Mouse (Mus musculus): ENCODE data around the gene Gcsh.

Gcsh gene

DNA sequence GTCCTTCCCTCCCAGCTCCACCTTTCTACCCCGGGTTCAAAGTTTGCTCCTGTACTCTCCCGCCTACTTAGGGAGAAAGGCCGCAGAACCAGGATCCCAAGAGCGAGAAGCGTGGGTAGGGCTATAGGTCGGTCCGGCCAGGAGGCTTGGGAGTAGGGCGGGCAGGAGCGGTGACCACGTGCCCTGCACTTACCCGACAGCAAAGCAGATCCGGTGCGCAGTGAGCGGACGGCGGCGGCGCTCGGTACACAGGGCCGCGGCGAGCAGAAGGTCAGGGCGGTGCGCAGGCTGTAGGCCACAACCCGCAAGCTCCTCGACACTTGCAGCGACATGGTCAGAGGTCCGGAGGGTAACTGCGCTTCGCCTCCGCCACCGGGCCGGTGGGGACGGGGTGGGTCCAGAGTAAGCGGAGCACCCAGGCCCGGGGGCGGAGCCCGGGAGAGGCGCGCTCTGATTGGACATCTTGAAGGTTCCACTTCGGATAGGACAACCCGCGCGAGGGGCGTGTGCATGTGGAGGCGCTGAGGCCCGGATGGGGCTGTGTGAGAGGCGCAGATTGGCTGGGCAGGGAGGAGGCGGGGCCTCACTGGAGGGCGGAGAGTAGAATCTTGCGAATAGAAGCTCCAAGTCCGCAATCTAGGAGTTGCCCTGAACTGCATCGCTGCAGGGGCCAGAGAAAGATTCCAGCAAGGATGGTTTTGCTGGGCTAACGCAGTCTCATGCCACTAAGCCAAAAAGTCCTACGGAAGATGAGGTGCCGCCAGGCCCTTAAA is at the start of gene Gcsh:
Gene Gcsh (minus strand): TSS at position 443 of the 773 bp plus-strand sequence.
- H3K36me3 ChIP-seq (ENCODE audit: control insufficient read depth, insufficient read depth, low read length, poor library complexity, severe bottlenecking): no peaks in the 10 kb centered on the region
- H3K27me3 ChIP-seq (ENCODE audit: control insufficient read depth, insufficient read depth, low read length, poor library complexity, severe bottlenecking): no peaks in the 10 kb centered on the region
- peak; percentile 97 for DNase-seq (ENCODE audit: low read depth, low spot score)

DNA sequence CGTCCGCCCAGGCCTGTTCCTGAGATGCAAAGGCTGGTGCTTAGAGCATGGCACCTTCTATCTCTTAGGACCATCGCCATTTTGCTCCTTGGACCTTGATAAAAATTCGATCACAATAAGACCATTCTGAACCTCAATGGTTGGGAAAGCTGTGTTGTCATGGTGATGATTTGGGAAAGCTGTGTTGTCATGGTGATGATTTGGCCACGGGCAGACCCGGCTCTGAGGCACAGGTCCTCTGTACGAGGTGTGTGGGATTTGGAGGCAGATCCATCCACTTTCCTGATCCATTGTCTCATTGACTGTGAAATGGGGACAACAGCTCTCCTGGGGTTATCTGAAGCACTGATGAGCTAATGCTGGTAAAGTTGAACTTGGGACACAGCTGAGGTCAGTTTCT is 46.5 kb upstream of the Gcsh start:
- no peak for DNase-seq (ENCODE audit: low read depth, low spot score)
- H3K27me3 ChIP-seq (ENCODE audit: control insufficient read depth, insufficient read depth, low read length, poor library complexity, severe bottlenecking): no peaks in the 10 kb centered on the region
- H3K36me3 ChIP-seq (ENCODE audit: control insufficient read depth, insufficient read depth, low read length, poor library complexity, severe bottlenecking): no peaks in the 10 kb centered on the region

DNA sequence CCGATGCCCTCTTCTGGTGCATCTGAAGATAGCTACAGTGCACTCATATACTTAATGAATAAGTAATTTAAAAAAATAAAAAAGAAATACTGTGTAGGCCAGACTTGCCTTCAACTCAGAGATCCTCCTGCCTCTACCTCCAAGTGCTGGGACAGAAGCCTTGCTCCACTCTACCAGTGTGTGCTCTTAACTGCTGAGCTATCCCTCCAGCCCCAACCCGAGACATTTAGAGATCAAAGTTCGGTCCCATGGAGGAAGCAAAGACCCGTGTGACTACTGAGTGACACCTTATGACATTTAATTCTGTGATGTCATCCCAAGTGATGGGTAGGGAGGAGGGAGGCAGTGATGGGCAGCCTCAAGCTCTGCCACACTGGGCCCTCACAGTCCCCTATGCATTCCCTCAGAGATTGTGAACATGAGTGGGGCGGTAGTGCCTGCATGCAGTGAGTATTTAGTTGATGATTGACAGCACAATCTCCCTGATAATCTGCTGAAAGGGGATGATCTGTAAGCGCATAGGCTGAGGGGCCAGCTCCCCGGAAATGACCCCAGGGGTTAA is 44.1 kb upstream of the Gcsh start:
- Histone ChIP-seq H3K36me3 (ENCODE audit: control insufficient read depth, insufficient read depth, low read length, poor library complexity, severe bottlenecking) (no peaks in the 10 kb centered on the region), H3K27me3 (ENCODE audit: control insufficient read depth, insufficient read depth, low read length, poor library complexity, severe bottlenecking) (no peaks in the 10 kb centered on the region)
- no peak for DNase-seq (ENCODE audit: low read depth, low spot score)

DNA sequence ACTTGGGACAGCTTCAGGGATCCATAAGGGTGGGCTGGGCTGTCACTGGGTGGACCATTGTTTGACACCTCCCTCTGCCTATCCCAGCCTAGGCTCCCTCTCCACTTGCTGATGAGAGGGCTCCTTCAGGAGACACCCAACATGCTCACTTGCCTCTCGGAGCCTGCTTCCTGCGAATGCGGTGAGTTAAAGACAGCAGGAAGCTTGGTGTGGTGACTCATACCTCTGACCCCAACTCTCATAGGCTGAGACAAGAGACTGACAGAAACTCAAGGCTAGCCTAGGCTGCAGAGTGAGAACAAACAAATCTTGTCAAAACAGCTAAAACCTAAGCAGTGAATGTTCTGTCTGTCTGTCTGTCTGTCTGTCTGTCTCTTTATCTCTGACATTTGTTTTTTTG is 40.1 kb upstream of the Gcsh start:
- no peak for DNase-seq (ENCODE audit: low read depth, low spot score)
- Histone ChIP-seq H3K27me3 (ENCODE audit: control insufficient read depth, insufficient read depth, low read length, poor library complexity, severe bottlenecking) (no peaks in the 10 kb centered on the region), H3K36me3 (ENCODE audit: control insufficient read depth, insufficient read depth, low read length, poor library complexity, severe bottlenecking) (no peaks in the 10 kb centered on the region)

DNA sequence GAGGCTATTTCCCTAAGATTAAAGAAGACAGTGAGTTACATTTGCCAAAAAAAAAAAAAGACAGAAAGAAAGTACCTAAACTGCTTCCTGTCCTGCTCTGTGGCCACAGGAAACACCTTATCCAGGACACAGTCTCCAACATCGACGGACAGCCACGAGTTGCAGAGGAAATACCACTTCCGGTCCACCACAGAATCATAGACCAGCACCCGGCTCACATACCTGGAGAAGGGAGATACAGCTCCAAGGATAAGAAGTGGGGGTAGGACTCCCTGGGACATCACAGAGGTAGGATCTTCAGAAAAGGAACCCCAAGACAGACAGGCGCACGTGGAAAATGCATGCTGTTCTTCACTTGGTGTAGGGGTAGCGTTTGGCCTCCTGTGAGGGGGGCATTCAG is 39.3 kb upstream of the Gcsh start:
- no peak for DNase-seq (ENCODE audit: low read depth, low spot score)
- H3K36me3 ChIP-seq (ENCODE audit: control insufficient read depth, insufficient read depth, low read length, poor library complexity, severe bottlenecking): no peaks in the 10 kb centered on the region
- no peaks in the 10 kb centered on the region for H3K27me3 ChIP-seq (ENCODE audit: control insufficient read depth, insufficient read depth, low read length, poor library complexity, severe bottlenecking)

DNA sequence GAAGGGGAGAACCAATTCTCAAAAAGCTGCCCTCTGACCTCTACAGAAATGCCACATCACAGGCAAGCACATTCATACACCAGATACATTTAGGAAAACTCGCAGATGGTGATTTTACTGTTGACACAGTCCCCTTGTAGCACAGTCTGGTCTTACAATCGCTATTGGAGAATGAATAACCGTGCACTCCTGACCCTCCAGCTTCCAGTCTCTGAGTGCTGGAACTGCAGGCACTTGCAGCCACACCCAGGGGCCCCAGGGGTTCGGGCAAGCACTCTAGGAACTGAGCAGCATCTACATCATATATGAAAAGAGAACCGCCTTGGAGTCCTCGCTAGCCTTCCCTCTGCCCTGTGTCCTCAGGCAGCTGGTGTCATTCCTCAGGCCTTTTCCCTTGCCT is 38.1 kb upstream of the Gcsh start:
- DNase-seq (ENCODE audit: low read depth, low spot score): no peak
- H3K27me3 ChIP-seq (ENCODE audit: control insufficient read depth, insufficient read depth, low read length, poor library complexity, severe bottlenecking): no peaks in the 10 kb centered on the region
- H3K36me3 ChIP-seq (ENCODE audit: control insufficient read depth, insufficient read depth, low read length, poor library complexity, severe bottlenecking): no peaks in the 10 kb centered on the region

DNA sequence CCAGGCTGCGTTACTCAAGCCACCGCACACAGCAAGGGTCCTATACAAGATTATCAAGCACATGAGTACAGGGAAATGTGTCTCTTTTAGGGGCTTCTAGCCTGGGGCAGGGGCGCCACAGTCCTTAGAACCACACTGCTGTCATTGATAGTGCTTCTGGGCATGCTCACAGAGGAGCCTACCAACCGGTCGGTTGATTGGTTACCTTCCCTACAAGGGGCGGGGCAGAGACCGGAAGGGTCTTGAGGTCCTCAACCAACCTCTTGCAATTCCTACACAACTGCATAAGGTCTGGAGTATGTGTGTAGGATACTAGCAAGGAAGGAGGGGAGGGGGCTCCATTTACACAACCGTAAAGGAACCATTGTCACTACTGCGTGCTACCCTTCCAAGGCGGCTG is 35.3 kb upstream of the Gcsh start:
- no peak for DNase-seq (ENCODE audit: low read depth, low spot score)
- Histone ChIP-seq H3K27me3 (ENCODE audit: control insufficient read depth, insufficient read depth, low read length, poor library complexity, severe bottlenecking) (no peaks in the 10 kb centered on the region), H3K36me3 (ENCODE audit: control insufficient read depth, insufficient read depth, low read length, poor library complexity, severe bottlenecking) (no peaks in the 10 kb centered on the region)

DNA sequence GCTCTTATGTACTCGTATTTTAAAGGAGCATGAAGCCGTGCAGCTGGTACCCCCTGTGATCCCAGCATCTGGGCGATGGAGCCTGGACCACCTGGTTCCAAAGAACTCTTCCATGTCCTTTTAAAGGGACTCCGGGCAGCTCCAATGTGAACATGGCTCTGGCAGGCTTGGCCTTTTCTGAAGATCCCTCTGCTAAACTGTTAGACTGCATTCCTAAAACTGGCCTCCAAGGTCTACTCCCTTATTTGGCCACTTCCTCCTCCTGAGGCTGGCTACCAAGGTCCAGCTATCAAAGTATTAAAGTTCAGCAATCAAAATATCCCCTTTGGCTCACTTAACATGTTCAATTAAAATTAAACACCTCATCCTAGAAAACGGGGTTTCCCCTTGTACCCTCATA is 34.3 kb upstream of the Gcsh start:
- DNase-seq (ENCODE audit: low read depth, low spot score): no peak
- H3K36me3 ChIP-seq (ENCODE audit: control insufficient read depth, insufficient read depth, low read length, poor library complexity, severe bottlenecking): no peaks in the 10 kb centered on the region
- no peaks in the 10 kb centered on the region for H3K27me3 ChIP-seq (ENCODE audit: control insufficient read depth, insufficient read depth, low read length, poor library complexity, severe bottlenecking)

DNA sequence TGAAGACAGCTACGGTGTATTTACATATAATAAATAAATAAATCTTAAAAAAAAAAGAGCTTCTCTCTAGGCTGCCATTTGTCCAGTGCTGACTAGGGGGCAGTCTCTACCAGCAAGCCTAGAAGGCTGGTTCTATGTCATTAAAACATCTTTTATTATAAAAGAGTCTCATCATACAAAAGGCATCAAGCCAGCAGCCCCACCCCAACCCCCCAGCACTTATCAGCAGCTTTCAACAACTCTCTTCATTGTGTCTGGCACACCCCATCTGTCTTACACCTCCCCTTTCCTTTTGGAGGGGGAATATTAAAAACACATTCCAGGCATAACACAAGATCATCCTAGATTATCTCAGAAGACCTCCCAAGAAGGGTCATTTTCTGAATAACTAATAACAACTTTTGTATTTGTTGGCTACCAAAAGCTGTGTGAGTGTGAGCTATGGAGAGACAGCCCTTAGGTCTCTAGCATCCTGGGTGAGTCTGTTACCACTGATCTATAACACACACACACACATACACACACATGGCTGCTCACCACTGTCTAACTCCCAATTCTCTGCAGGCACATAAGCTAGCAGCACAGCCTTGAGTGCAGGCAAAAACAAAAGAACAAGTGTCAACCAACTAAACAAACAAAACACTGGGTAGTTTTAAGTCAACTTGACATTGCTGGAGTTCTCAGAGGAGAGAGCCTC is 29.1 kb upstream of the Gcsh start:
- Histone ChIP-seq H3K36me3 (ENCODE audit: control insufficient read depth, insufficient read depth, low read length, poor library complexity, severe bottlenecking) (no peaks in the 10 kb centered on the region), H3K27me3 (ENCODE audit: control insufficient read depth, insufficient read depth, low read length, poor library complexity, severe bottlenecking) (no peaks in the 10 kb centered on the region)
- DNase-seq (ENCODE audit: low read depth, low spot score): no peak

DNA sequence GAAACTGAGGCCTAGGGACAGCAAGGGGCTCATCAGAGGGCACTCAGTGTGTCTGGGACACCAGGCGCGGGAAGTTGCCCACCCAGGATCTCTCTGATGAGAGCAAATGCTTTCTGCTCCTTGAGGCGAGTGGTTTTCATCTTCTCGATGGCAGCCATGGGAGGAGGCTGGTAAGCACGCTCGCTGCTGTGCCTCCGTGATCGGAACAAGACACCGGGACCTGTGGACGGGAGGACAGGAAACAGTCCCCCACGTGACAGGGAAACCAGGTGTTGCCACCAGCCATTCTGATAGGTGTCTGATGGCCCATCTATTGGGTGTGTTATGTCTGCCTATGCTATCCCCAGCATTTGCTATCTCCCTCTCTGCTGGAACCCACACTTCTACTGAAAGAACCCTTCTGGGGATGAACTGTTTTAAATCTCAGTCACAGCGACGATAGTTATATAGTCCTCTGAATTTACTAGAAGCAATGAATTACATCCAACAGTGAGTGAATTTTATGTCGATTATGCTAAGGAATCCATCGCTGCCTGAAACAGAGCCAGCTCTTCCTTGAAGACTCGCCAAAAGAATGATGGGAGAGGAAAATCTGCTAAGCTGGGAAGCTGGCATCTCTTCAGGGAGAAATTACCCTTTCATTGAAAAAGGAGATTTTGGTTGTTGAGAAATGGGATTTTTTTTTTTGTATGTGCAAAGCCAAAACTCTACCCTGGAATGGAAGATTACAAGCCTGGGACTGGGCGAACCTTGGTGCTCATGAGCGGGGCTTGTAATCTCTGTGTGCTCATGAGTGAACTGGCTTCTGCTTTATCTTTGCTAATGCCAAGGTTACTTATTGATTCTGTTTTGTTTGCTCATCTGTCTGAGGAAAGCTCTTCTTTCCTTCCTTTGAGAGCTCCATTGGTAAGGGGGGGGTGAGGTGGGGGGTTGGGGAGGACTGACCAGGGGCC is 26.3 kb upstream of the Gcsh start:
- DNase-seq (ENCODE audit: low read depth, low spot score): no peak
- Histone ChIP-seq H3K36me3 (ENCODE audit: control insufficient read depth, insufficient read depth, low read length, poor library complexity, severe bottlenecking) (no peaks in the 10 kb centered on the region), H3K27me3 (ENCODE audit: control insufficient read depth, insufficient read depth, low read length, poor library complexity, severe bottlenecking) (no peaks in the 10 kb centered on the region)

DNA sequence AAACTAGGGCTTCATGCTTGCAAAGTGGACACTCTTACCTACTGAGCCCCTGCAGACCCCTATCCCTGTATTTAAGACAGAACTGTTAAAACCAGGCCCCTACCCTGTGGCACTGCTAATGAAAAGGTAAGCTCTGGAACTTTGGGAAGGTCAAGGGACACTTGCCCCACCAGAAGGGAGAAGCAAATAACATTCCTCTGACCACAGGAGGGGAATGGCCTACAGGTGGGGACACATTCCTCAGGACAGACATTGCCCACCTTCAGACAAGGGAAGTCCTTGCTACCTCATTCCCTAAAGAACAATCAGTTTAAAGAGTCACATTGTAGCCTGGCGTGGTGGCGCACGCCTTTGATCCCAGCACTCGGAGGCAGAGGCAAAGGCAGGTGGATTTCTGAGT is 24.6 kb upstream of the Gcsh start:
- Histone ChIP-seq H3K27me3 (ENCODE audit: control insufficient read depth, insufficient read depth, low read length, poor library complexity, severe bottlenecking) (no peaks in the 10 kb centered on the region), H3K36me3 (ENCODE audit: control insufficient read depth, insufficient read depth, low read length, poor library complexity, severe bottlenecking) (no peaks in the 10 kb centered on the region)
- no peak for DNase-seq (ENCODE audit: low read depth, low spot score)

DNA sequence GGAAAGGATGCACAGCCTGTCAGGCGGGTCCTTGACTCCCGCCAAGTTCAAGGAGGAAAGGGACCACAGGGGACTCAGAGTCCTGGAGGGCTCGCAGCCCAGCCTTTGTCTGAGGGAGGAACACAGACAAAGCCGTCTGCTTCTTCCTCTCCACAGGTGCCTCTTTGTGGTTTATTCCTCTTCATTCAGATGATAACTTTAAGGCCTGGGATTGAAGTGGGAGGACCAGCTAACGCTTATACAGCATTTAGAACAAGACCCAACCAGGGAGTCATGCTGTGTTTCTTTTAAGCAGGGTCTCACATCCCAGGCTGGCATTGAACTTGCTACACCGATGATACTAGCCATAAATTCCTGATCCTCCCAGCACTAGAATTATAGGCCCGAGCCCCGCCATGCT is 23.7 kb upstream of the Gcsh start:
- no peak for DNase-seq (ENCODE audit: low read depth, low spot score)
- Histone ChIP-seq H3K27me3 (ENCODE audit: control insufficient read depth, insufficient read depth, low read length, poor library complexity, severe bottlenecking) (no peaks in the 10 kb centered on the region), H3K36me3 (ENCODE audit: control insufficient read depth, insufficient read depth, low read length, poor library complexity, severe bottlenecking) (no peaks in the 10 kb centered on the region)

DNA sequence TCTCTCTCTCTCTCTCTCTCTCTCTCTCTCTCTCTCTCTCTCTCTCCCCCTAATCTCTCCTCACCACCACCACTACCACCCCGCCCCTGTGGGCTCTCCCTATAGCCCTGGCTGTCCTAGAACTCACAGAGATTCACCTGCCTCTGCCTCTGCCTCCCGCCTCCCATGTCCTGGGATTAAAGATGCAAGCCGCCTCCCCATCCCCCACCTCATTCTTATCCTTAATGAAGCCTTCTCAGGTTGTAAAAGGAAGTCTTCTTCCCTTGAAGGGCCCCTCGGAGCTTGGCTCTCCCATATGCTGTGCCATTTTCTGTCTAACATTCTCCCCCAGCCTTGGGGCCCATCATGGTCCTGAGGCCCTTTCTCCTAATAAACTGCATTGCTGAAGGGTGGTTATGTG is 22.3 kb upstream of the Gcsh start:
- Histone ChIP-seq H3K27me3 (ENCODE audit: control insufficient read depth, insufficient read depth, low read length, poor library complexity, severe bottlenecking) (no peaks in the 10 kb centered on the region), H3K36me3 (ENCODE audit: control insufficient read depth, insufficient read depth, low read length, poor library complexity, severe bottlenecking) (no peaks in the 10 kb centered on the region)
- DNase-seq (ENCODE audit: low read depth, low spot score): no peak

DNA sequence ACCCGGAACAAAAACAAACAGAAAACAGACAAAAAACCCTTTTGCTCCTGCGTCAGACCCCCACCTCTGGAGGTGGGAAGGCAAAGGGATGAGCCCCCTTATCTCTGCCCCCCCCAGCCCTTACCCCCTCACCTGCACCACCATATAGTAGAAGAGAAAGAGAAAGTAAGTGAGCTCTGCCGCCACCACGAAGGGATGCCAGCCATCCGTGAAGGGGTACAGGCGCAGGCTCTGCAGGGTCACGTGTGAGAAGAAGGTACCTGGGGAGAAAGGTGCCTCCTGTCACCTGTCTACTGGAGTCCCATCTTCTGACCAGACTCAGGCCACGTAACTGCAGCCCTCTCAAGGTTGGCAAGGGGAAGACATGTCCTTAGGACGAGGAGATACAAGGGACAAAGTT is 18.0 kb upstream of the Gcsh start:
- Histone ChIP-seq H3K36me3 (ENCODE audit: control insufficient read depth, insufficient read depth, low read length, poor library complexity, severe bottlenecking) (no peaks in the 10 kb centered on the region), H3K27me3 (ENCODE audit: control insufficient read depth, insufficient read depth, low read length, poor library complexity, severe bottlenecking) (peaks cover 2% of the 10 kb centered on the region; the same call in 1 of the 2 replicates)
- DNase-seq (ENCODE audit: low read depth, low spot score): no peak
